Comparison of ENCODE assay signal across 14 mouse cellular contexts in the genomic region with DNA sequence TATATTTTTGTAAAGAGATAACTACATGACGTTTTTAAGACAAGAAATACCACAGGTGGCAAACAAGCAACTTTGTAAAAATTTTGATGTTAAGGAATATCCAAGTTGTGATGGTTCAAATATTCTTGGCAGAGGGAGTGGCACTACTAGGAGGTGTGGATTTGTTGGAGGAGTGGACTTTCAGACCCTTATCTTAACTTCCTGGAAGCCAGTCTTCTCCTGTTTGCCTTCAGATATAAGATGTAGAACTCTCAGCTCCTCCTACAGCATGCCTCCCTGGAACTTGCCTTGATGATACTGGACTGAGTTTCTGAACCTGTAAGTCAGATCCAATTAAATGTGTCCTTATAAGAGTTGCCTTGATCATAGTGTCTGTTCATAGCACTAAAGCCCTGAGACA.
"Had no signal": no experiment of that assay in that cellular context is flagged by ENCODE, and none has a peak within 500 bp of the region (broad histone marks: within the 10 kb centered on the region; RNA-seq: fewer than 3 reads in every experiment).

No protein-coding gene starts in this region.

- H3K27ac ChIP-seq: midbrain, embryonic 13.5 days; midbrain, embryonic 15.5 days; neural tube, embryonic 12.5 days; stomach, embryonic 15.5 days had no signal

- H3K4me1 ChIP-seq: megakaryocyte, embryonic 14.5 days; midbrain, embryonic 13.5 days; midbrain, embryonic 15.5 days; neural tube, embryonic 12.5 days; stomach, embryonic 15.5 days had no signal

- H3K9ac ChIP-seq: lung, embryonic 14.5 days; midbrain, embryonic 13.5 days; midbrain, embryonic 15.5 days; neural tube, embryonic 12.5 days; stomach, embryonic 15.5 days had no signal

- H3K9me3 ChIP-seq: megakaryocyte, embryonic 14.5 days; midbrain, embryonic 13.5 days; midbrain, embryonic 15.5 days; neural tube, embryonic 12.5 days; stomach, embryonic 15.5 days had no signal

- DNase-seq: lung, adult 18-20 months; lung, embryonic 14.5 days; lung, postnatal 10 days; lung, postnatal 4 days; right cerebral cortex, postnatal 14 days; thymus, adult 18-20 months; thymus, postnatal 14 days; thymus, postnatal 36 days had no signal

- H3K4me2 ChIP-seq: lung, embryonic 14.5 days; midbrain, embryonic 11.5 days; midbrain, embryonic 13.5 days; midbrain, embryonic 15.5 days; neural tube, embryonic 12.5 days; stomach, embryonic 15.5 days had no signal

- ATAC-seq: midbrain, embryonic 13.5 days; midbrain, embryonic 15.5 days had no signal

- H3K4me3 ChIP-seq: megakaryocyte, embryonic 14.5 days; midbrain, embryonic 13.5 days; midbrain, embryonic 15.5 days; neural tube, embryonic 12.5 days; stomach, embryonic 15.5 days had no signal

- H3K36me3 ChIP-seq: midbrain, embryonic 13.5 days; midbrain, embryonic 15.5 days; neural tube, embryonic 12.5 days; stomach, embryonic 15.5 days had no signal

- H3K27me3 ChIP-seq: megakaryocyte, embryonic 14.5 days; midbrain, embryonic 13.5 days; midbrain, embryonic 15.5 days; neural tube, embryonic 12.5 days; stomach, embryonic 15.5 days had no signal
